Mouse (Mus musculus): Measurements from ENCODE around the gene Ptpn14.

- no peak for TF ChIP-seq CTCF (IDR thresholded peaks at IDR 0.05; ENCODE audit: low read depth, low read length)
- TF ChIP-seq POLR2A (IDR thresholded peaks at IDR 0.05; ENCODE audit: borderline replicate concordance, low read depth, low read length): no peak
Observed at GRCm38 (mm10) chr1:189742041-189742440, 14.0 kb downstream of the Ptpn14 start.

Data from bone marrow macrophage, adult 2 months (primary cell).